16 mouse cellular contexts compared by ENCODE assay signal in the genomic region with DNA sequence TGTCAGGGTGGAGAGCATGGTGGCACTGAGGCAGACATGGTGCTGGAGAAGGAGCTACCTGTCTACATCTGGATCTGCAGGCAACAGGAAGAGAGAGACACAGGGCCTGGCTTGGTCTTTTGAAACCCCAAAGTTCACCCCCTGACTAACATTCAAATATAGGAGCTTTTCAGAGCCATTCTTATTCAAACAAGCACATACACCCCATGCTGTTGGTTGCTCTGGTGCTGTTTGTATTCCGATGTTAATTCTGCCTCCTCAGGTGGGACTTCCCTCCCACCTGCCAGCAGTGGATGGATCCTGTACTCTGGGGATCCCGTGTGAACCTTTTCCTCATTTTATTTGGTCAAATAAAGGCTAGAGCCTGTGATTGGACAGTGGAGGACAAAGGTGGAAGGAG. TPM values are rescaled to one million over a fixed set of nuclear protein-coding genes. Genes with fewer than 3 reads are reported as not detected.
"Had no signal": no experiment of that assay in that cellular context is flagged by ENCODE, and none has a peak within 500 bp of the region (broad histone marks: within the 10 kb centered on the region; RNA-seq: fewer than 3 reads in every experiment).

No protein-coding gene starts in this region.

- H3K9me3 ChIP-seq: midbrain, embryonic 10.5 days; midbrain, embryonic 13.5 days; midbrain, embryonic 15.5 days; neural tube, embryonic 12.5 days; stomach, embryonic 15.5 days had no signal

- H3K36me3 ChIP-seq: midbrain, embryonic 15.5 days had no signal

- H3K4me2 ChIP-seq: lung, embryonic 14.5 days; midbrain, embryonic 13.5 days; midbrain, embryonic 15.5 days; neural tube, embryonic 12.5 days; stomach, embryonic 15.5 days had no signal

- H3K4me1 ChIP-seq: midbrain, embryonic 10.5 days; midbrain, embryonic 13.5 days; midbrain, embryonic 15.5 days; neural tube, embryonic 12.5 days; stomach, embryonic 15.5 days had no signal

- H3K27ac ChIP-seq: midbrain, embryonic 10.5 days; midbrain, embryonic 13.5 days; midbrain, embryonic 15.5 days; neural tube, embryonic 12.5 days; stomach, embryonic 15.5 days; stomach, postnatal 0 days had no signal

- H3K27me3 ChIP-seq: midbrain, embryonic 13.5 days; midbrain, embryonic 15.5 days; neural tube, embryonic 12.5 days; stomach, embryonic 15.5 days had no signal

- H3K9ac ChIP-seq: lung, embryonic 14.5 days; midbrain, embryonic 13.5 days; midbrain, embryonic 15.5 days; neural tube, embryonic 12.5 days; stomach, embryonic 15.5 days had no signal

- DNase-seq: lung, adult 18-20 months; lung, embryonic 14.5 days; lung, postnatal 10 days; lung, postnatal 4 days; right cerebral cortex, postnatal 14 days; thymus, adult 2 months; thymus, postnatal 25 days; thymus, postnatal 4 days had no signal

- H3K4me3 ChIP-seq: midbrain, embryonic 10.5 days; midbrain, embryonic 13.5 days; midbrain, embryonic 15.5 days; neural tube, embryonic 12.5 days; stomach, embryonic 15.5 days had no signal

RNA-seq across cellular contexts. Expression of gene Pak6, which starts 43.0 kb away (rescaled TPM):
- total RNA-seq: megakaryocyte, adult 5-6 weeks; monocyte, adult 5-6 weeks had no signal
